Mouse (Mus musculus): ENCODE results near the gene Hoxc12. TPM values are rescaled to one million over a fixed set of nuclear protein-coding genes. Genes with fewer than 3 reads are reported as not detected.

Hoxc12 gene
- polyA plus RNA-seq, 1 experiment from 2014 or later: not detected

- ATAC-seq (ENCODE audit: low FRiP score, low read depth): no peak
Observed at GRCm38 (mm10) chr15:102980912-102981311, 44.4 kb downstream of the Hoxc12 start.

DNA sequence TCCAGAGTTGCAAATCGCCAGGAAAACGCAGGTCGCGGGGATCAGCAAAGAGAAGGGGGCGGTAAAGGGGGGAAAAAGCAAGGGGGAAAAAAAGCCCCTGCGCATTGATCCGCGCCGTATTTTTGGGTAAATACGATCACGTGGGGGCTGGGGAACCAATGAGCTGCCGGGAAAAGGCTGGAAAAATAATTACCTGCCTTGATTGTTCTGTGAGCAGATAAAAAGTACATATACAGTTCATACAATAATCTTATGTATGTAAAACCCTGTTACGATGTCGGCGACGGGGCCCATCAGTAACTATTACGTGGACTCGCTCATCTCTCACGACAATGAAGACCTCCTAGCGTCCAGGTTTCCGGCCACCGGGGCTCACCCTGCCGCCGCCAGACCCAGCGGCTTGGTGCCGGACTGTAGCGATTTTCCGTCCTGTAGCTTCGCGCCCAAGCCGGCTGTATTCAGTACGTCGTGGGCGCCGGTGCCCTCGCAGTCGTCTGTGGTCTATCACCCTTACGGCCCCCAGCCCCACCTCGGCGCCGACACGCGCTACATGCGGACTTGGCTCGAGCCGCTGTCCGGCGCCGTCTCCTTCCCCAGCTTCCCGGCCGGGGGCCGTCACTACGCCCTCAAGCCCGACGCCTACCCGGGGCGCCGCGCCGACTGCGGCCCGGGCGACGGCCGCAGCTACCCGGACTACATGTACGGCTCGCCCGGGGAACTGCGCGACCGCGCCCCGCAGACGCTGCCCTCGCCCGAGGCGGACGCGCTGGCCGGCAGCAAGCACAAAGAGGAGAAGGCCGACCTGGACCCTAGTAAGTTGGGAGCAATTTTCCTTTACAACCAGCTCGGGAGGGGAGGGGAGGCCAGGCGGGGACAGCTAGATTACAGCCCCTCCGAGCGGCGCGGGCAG is 45.1 kb downstream of the Hoxc12 start:
- no peak for ATAC-seq (ENCODE audit: low FRiP score, low read depth)

More at GRCm38 (mm10) chr15:102980912-102981311, 44.4 kb downstream of the Hoxc12 start:
- no peaks in the 10 kb centered on the region for H3K9me3 ChIP-seq
- WGBS: 2% methylated on average over 14 of the region's 14 CpGs
- no peak overlapping the region; the same call in 1 of the 2 replicates for H3K4me3 ChIP-seq
- H3K27me3 ChIP-seq: peaks cover 90% of the 10 kb centered on the region
- peaks cover 9% of the 10 kb centered on the region for H3K4me1 ChIP-seq (replicated peaks)
- H3K4me2 ChIP-seq: peak overlapping the region; percentile 35
- H3K36me3 ChIP-seq: no peaks in the 10 kb centered on the region
- H3K9ac ChIP-seq: no peak overlapping the region
- H3K27ac ChIP-seq (replicated peaks): no peak overlapping the region

DNA sequence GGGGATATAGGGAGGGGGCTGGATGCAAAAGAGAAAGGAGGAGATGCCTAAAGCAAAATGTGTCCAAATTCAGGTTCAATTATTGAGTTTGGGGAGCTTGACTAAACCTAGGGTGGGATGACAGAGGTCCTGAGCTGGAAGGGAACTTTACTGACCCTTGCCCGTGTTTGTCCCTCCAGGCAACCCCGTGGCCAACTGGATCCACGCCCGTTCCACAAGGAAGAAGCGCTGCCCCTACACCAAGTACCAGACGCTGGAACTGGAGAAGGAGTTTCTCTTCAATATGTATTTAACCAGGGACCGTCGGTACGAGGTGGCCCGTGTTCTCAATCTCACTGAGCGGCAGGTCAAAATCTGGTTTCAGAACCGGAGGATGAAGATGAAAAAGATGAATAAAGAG is 47.2 kb downstream of the Hoxc12 start:
- Histone ChIP-seq H3K27me3 (peaks cover 97% of the 10 kb centered on the region), H3K4me2 (no peak overlapping the region), H3K4me3 (no peak overlapping the region), H3K27ac (replicated peaks) (no peak overlapping the region), H3K9me3 (no peaks in the 10 kb centered on the region), H3K4me1 (replicated peaks) (peaks cover 9% of the 10 kb centered on the region), H3K36me3 (no peaks in the 10 kb centered on the region), H3K9ac (no peak overlapping the region)
- ATAC-seq (ENCODE audit: low FRiP score, low read depth): no peak
- 2% methylated on average over 12 of the region's 12 CpGs for WGBS

More for the DNA sequence above, 45.1 kb downstream of the Hoxc12 start:
- H3K4me3 ChIP-seq: peak overlapping the region; percentile 15
- peaks cover 91% of the 10 kb centered on the region for H3K27me3 ChIP-seq
- no peaks in the 10 kb centered on the region for H3K9me3 ChIP-seq
- H3K9ac ChIP-seq: no peak overlapping the region
- no peaks in the 10 kb centered on the region for H3K36me3 ChIP-seq
- no peak overlapping the region for H3K27ac ChIP-seq (replicated peaks)
- WGBS: under 1% methylated on average over 88 of the region's 88 CpGs
- H3K4me2 ChIP-seq: peak overlapping the region; percentile 35
- peaks cover 9% of the 10 kb centered on the region for H3K4me1 ChIP-seq (replicated peaks)

DNA sequence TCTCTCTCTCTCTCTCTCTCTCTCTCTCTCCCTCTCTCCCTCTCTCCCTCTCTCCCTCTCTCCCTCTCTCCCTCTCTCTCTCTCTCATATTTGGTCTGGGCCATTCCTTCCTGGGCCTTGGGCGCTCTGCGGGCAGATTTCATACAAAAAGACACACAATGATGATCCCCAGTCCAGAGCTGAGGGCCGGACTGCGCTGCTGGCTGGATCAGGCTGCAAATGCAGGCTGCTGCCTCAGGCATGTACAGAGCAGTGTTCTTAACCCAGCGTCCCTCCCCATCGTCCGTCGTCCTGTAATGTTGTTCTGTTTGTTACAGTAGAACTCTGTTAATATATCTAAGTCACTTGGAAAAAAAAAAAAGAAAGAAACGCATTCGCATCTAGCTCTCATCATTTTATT is 48.0 kb downstream of the Hoxc12 start:
- peaks cover 9% of the 10 kb centered on the region for H3K4me1 ChIP-seq (replicated peaks)
- no peak overlapping the region for H3K9ac ChIP-seq
- ATAC-seq (ENCODE audit: low FRiP score, low read depth): no peak
- H3K4me3 ChIP-seq: no peak overlapping the region
- no peak overlapping the region for H3K4me2 ChIP-seq
- no peaks in the 10 kb centered on the region for H3K9me3 ChIP-seq
- H3K36me3 ChIP-seq: no peaks in the 10 kb centered on the region
- under 1% methylated on average over 10 of the region's 10 CpGs for WGBS
- no peak overlapping the region for H3K27ac ChIP-seq (replicated peaks)
- peaks cover 97% of the 10 kb centered on the region for H3K27me3 ChIP-seq

DNA sequence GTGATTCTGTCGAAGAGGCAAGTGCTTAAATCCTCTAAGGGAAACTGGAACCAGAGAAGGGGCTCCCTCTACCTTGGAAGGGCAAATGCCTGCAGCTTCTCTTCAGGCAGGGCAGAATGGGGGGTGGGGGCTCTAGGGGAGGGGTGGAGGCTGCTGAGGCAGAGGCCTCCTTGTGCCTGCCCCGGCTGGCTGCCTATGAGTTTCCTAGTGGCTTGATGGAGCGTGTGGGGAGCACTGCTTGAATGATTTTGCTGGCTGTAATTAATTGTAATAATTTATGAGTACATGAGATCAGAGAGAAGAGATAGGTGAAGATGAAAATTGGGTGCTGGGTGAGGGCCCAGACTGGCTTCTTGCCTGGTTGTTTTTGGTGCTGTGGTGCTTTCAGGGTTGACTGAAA is 48.4 kb downstream of the Hoxc12 start:
- Histone ChIP-seq H3K27ac (replicated peaks) (no peak overlapping the region), H3K9ac (no peak overlapping the region), H3K9me3 (no peaks in the 10 kb centered on the region), H3K4me1 (replicated peaks) (peaks cover 9% of the 10 kb centered on the region), H3K4me3 (no peak overlapping the region), H3K4me2 (no peak overlapping the region), H3K27me3 (peaks cover 97% of the 10 kb centered on the region), H3K36me3 (no peaks in the 10 kb centered on the region)
- WGBS: 8% methylated on average over 3 of the region's 3 CpGs
- ATAC-seq (ENCODE audit: low FRiP score, low read depth): no peak

DNA sequence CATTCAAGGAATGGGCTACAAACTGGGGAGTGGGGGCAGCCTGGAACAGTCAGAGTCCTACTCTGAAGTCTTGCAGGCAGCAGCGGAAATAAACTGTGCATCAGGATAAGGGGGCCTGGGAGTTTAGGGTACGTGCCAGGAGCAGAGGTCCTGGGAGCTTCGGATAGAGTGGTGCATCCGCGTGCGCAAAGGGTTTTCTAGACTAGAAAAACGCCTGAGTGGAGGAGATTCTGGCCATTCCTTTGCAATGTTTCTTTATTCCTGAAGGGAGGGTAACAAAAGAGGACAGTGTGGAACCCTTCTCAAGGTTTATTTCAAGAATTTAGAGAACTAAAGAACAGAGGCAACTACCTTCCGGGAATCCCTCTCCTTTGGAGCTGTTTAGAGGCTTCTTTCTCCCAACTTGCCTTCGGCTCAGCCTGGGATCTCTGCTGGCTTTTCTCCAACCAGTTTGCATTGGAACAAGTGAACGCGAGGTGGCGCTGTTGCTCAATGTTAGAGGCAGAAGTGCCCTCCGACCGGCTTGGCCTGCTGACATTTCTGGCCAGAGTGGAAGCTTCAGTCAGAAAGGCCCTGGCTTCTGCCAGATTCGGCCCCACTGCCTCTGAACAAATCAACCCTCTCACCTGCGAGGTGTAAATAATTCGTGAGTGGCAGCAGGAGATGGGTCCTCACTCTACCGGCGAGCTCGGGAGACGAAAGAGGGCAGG is 50.7 kb downstream of the Hoxc12 start:
- Histone ChIP-seq H3K4me2 (no peak overlapping the region), H3K4me3 (no peak overlapping the region), H3K9ac (no peak overlapping the region), H3K36me3 (no peaks in the 10 kb centered on the region), H3K27ac (replicated peaks) (no peak overlapping the region), H3K27me3 (peaks cover 96% of the 10 kb centered on the region), H3K4me1 (replicated peaks) (peaks cover 5% of the 10 kb centered on the region), H3K9me3 (no peaks in the 10 kb centered on the region)
- no peak for ATAC-seq (ENCODE audit: low FRiP score, low read depth)
- WGBS: 3% methylated on average over 21 of the region's 21 CpGs

DNA sequence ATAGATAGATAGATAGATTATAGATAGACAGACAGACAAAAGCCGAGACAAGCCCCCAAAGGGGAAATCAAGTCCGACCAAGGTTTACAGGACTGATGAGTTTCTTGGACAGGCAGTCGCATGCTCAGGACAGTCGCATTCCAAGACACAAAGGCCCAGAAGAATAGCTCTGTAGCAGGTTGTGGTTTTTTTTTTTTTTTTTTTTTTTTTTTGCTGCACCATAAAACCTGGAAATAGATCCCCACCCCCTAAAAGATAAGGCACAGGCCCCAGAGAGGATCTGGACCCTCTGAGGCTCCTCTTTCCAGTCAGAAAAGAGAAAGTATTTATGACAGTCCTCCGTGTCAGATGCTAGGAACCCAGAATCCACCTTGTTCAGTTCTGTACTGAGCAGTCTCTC is 51.5 kb downstream of the Hoxc12 start:
- Histone ChIP-seq H3K4me2 (no peak overlapping the region), H3K27me3 (peaks cover 96% of the 10 kb centered on the region), H3K4me1 (replicated peaks) (peaks cover 5% of the 10 kb centered on the region), H3K9me3 (no peaks in the 10 kb centered on the region), H3K4me3 (no peak overlapping the region), H3K27ac (replicated peaks) (no peak overlapping the region), H3K36me3 (no peaks in the 10 kb centered on the region), H3K9ac (no peak overlapping the region)
- ATAC-seq (ENCODE audit: low FRiP score, low read depth): no peak
- 24% methylated on average over 5 of the region's 5 CpGs for WGBS

Small RNAs within 50 kb of the gene (microRNA-seq; reads per million reads assigned to microRNA genes)
- gene Mir196a-2: 3.9 reads per million, percentile 16 among the genes with 10 or more reads in this experiment

Other genes starting within 250 kb of the Hoxc12 start
- 40.3 and 43.3 TPM in 2 replicates for gene Calcoco1, start 214.6 kb upstream of the Hoxc12 start, polyA plus RNA-seq (2015; fragmentation: Nextera tagmentation; extraction: Ambion mirVana)
- gene Hoxc13, start 15.7 kb upstream of the Hoxc12 start, polyA plus RNA-seq (2015; fragmentation: Nextera tagmentation; extraction: Ambion mirVana): not detected in 2 replicates
- gene Hoxc11, start 17.7 kb downstream of the Hoxc12 start, polyA plus RNA-seq (2015; fragmentation: Nextera tagmentation; extraction: Ambion mirVana): not detected in 2 replicates
- gene Hoxc10, start 30.0 kb downstream of the Hoxc12 start, polyA plus RNA-seq (2015; fragmentation: Nextera tagmentation; extraction: Ambion mirVana): not detected in 2 replicates
- 20.1 and 22.0 TPM in 2 replicates for gene Hoxc5, start 30.7 kb downstream of the Hoxc12 start, polyA plus RNA-seq (2015; fragmentation: Nextera tagmentation; extraction: Ambion mirVana)
- 0.30 TPM in 1 of 2 replicates, not detected in the other for gene Hoxc9, start 39.7 kb downstream of the Hoxc12 start, polyA plus RNA-seq (2015; fragmentation: Nextera tagmentation; extraction: Ambion mirVana)
- gene Hoxc8, start 53.9 kb downstream of the Hoxc12 start, polyA plus RNA-seq (2015; fragmentation: Nextera tagmentation; extraction: Ambion mirVana): 2.3 and 16.6 TPM in 2 replicates
- gene Hoxc6, start 61.5 kb downstream of the Hoxc12 start, polyA plus RNA-seq (2015; fragmentation: Nextera tagmentation; extraction: Ambion mirVana): 7.4 and 13.1 TPM in 2 replicates
- 56.8 and 63.8 TPM in 2 replicates for gene Hoxc4, start 82.2 kb downstream of the Hoxc12 start, polyA plus RNA-seq (2015; fragmentation: Nextera tagmentation; extraction: Ambion mirVana)
- 26.9 and 31.1 TPM in 2 replicates for gene Smug1, start 230.3 kb downstream of the Hoxc12 start, polyA plus RNA-seq (2015; fragmentation: Nextera tagmentation; extraction: Ambion mirVana)

All from hindbrain, embryonic 15.5 days (tissue).